Mouse (Mus musculus) hindbrain, embryonic 11.5 days (tissue): ENCODE measurements at regions not wholly inside any gene's neighbourhood (a gene's known extent, or its start where the extent isn't known, plus 50 kb on each side); places are given as distances from the start of the nearest gene placed in this dataset.

ENCODE experiments used
- ATAC-seq: fragments of 200-750 bp; cut with Nextera tagmentation; 2 replicates; pipeline ENCODE4 v1.8.0; 2017; ENCODE audit warnings: mild to moderate bottlenecking, moderate TSS enrichment, moderate library complexity; ENCODE audit not compliant: low FRiP score
- DNase-seq: peaks from one replicate; pipeline ENCODE4 v3.0.0-alpha.2; 2015; ENCODE audit warnings: low spot score
- H3K27ac ChIP-seq: fragments of 300-500 bp; sonication (generic); 2 replicates; pipeline ENCODE4 v1.5.1; 2014; ENCODE audit warnings: mild to moderate bottlenecking, low read depth, low read length
- H3K27me3 ChIP-seq: fragments of 300-500 bp; sonication (generic); 2 replicates; pipeline ENCODE4 v1.6.1; 2014; ENCODE audit warnings: mild to moderate bottlenecking, low read length, moderate library complexity, mixed read lengths; ENCODE audit not compliant: control insufficient read depth, insufficient read depth
- H3K36me3 ChIP-seq: fragments of 300-500 bp; sonication (generic); 2 replicates; pipeline ENCODE4 v1.6.1; 2014; ENCODE audit warnings: mild to moderate bottlenecking, low read length, moderate library complexity, mixed read lengths; ENCODE audit not compliant: control insufficient read depth, insufficient read depth
- H3K4me1 ChIP-seq: fragments of 300-500 bp; sonication (generic); replicated peaks from 2 replicates; pipeline ENCODE4 v1.6.1; 2014; ENCODE audit warnings: low read length, mixed read lengths; ENCODE audit not compliant: control insufficient read depth, insufficient read depth
- H3K4me2 ChIP-seq: fragments of 300-500 bp; sonication (generic); replicated peaks from 2 replicates; pipeline ENCODE4 v1.6.1; 2014; ENCODE audit warnings: mild to moderate bottlenecking, low read depth, low read length
- H3K4me3 ChIP-seq: fragments of 300-500 bp; sonication (generic); 2 replicates; pipeline ENCODE4 v1.5.1; 2014; ENCODE audit warnings: low read depth, low read length
- H3K9ac ChIP-seq: fragments of 300-500 bp; sonication (generic); 2 replicates; pipeline ENCODE4 v1.6.1; 2014; ENCODE audit warnings: low read depth, low read length
- H3K9me3 ChIP-seq: fragments of 300-500 bp; sonication (generic); 2 replicates; pipeline ENCODE4 v1.6.1; 2016; ENCODE audit warnings: low read length; ENCODE audit not compliant: control insufficient read depth
- WGBS: fragments of 180-500 bp; shearing (Covaris S2); extraction: QIAGEN DNeasy Blood & Tissue Kit; methylation state at CpG from one replicate; pipeline ENCODE4 v1.1.7; 2014; 5-methylcytosine and 5-hydroxymethylcytosine counted together

DNA sequence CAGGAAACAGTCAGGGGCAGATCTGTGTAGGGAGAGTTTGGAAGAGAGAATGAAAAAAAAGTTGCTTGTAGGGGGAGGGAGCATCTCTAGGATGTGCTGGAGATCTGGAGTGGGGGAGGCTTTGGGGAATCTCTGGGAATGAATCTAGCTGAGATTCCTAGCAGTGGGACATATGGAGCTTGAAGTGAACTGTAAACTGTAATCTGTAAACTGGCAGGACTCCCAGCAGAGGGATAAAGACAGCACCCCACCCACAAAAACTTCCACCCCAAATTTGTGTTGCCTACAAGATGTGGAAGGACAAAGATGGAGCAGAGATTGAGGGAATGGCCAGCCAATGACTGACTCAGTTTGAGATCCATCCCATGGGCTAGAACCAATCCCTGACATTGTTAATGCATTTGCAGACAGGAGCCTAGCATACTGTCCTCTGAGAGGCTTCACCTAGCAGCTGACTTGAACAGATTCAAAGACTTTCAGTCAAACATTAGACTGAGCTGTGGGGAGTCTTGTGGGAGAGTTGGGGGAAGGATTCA lies 87.7 kb upstream of the Adam6b start:
- ATAC-seq = no peak
- no peak for DNase-seq
- H3K4me3 ChIP-seq = no peak overlapping the region
- no peaks in the 10 kb centered on the region for H3K27me3 ChIP-seq
- H3K36me3 ChIP-seq = no peaks in the 10 kb centered on the region
- H3K9me3 ChIP-seq = no peaks in the 10 kb centered on the region
- no peak overlapping the region for H3K4me2 ChIP-seq
- no peak overlapping the region for H3K9ac ChIP-seq
- no peaks in the 10 kb centered on the region for H3K4me1 ChIP-seq
- H3K27ac ChIP-seq = no peak overlapping the region

DNA sequence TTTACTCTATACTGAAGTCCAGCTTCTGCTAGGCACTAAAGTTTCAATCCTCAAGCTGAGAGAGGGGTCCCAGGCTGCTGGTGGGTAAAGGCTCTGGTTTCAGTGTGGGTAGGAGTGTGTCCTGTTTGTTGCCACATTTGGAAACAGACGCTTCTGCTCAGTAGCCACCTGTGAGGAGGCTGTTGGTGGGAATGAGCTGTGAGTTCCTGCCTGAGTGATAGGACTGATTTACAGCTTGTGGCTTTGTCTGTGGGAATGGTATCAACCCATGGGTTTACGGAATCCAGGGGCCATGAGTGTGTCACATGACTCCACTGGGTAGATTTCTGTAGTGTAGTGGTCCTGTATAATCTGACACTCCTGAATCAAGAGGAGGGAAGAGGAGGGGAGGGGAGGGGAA lies 86.5 kb upstream of the Adam6b start:
- WGBS = 79% methylated on average over 2 of the region's 2 CpGs

DNA sequence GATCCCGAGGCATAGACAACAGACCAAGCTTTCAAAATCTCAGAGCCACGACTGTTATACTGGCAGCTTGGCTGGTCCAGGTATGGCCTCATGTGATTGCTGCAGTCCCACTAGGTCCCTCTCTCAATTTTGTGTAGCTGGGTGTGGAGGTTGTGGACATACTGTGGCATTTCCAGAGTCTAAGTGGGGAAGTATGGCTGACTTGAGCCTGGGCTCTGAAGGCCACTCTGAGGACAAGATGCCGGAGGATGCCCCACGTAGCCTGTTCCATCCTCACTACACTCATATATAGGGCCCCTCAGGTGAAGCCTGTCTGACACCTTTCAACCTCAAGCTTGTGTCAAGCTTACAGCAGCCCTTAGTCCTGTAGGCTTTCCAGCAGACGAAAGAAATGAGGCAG lies 78.2 kb upstream of the Adam6b start:
- Histone ChIP-seq H3K27me3 (no peaks in the 10 kb centered on the region), H3K36me3 (no peaks in the 10 kb centered on the region), H3K9ac (no peak overlapping the region), H3K4me1 (no peaks in the 10 kb centered on the region), H3K4me2 (no peak overlapping the region), H3K4me3 (no peak overlapping the region), H3K9me3 (no peaks in the 10 kb centered on the region), H3K27ac (no peak overlapping the region)
- ATAC-seq (no peak), DNase-seq (no peak)
- WGBS = 86% methylated on average over 5 of the region's 5 CpGs

More for the DNA sequence above, 86.5 kb upstream of the Adam6b start:
- ATAC-seq = no peak
- H3K36me3 ChIP-seq = no peaks in the 10 kb centered on the region
- no peak for DNase-seq
- H3K9me3 ChIP-seq = no peaks in the 10 kb centered on the region
- H3K27ac ChIP-seq = no peak overlapping the region
- H3K4me2 ChIP-seq = no peak overlapping the region
- no peaks in the 10 kb centered on the region for H3K27me3 ChIP-seq
- no peaks in the 10 kb centered on the region for H3K4me1 ChIP-seq
- no peak overlapping the region for H3K9ac ChIP-seq
- no peak overlapping the region for H3K4me3 ChIP-seq

DNA sequence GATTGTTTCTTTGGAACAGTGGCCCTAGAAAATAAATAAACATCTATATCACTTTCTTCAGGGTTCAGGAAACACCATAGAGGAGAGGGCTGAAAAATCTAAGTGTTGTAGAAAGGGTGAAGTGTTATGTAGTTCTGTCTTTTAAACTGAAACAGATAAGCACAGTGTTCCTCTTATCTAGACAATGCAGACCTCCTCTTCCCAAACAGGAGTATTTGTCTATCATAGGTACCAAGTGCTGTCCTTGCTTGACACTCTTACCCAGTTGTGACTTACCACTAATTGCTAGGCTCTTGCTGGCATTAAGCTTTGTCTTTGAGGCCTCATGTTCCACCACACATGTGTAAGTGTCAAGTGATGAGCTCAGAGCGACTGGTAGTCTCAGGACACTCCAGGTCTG lies 75.3 kb upstream of the Adam6b start:
- Histone ChIP-seq H3K9ac (no peak overlapping the region), H3K27me3 (no peaks in the 10 kb centered on the region), H3K4me2 (no peak overlapping the region), H3K9me3 (no peaks in the 10 kb centered on the region), H3K36me3 (no peaks in the 10 kb centered on the region), H3K4me1 (no peaks in the 10 kb centered on the region), H3K4me3 (no peak overlapping the region), H3K27ac (no peak overlapping the region)
- ATAC-seq (no peak), DNase-seq (no peak)
- 68% methylated on average over 1 of the region's 1 CpGs for WGBS

DNA sequence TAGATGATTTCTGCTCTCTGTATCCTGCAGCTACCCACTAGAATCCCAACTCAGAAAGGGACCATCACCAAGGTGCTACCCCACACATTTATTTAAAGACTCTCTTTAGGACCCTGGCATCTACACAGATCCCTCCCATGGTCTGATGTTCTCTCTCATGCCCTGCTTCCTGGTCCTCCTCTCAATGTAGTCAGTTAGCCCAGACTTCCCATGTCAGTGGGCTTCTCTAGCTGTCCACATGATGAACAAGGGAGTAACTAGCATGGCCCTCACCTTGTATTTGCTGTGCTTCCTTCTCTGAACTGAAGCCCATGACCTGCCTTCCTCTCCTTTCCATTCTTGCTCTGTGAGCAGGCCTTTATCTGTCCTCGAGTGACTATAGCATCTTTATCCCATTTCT lies 71.8 kb upstream of the Adam6b start:
- ATAC-seq = no peak
- H3K4me1 ChIP-seq = no peaks in the 10 kb centered on the region
- no peaks in the 10 kb centered on the region for H3K9me3 ChIP-seq
- no peak overlapping the region for H3K9ac ChIP-seq
- whole genome bisulfite sequencing = 62% methylated on average over 1 of the region's 1 CpGs
- H3K36me3 ChIP-seq = no peaks in the 10 kb centered on the region
- no peak for DNase-seq
- no peak overlapping the region for H3K27ac ChIP-seq
- no peak overlapping the region for H3K4me2 ChIP-seq
- H3K27me3 ChIP-seq = no peaks in the 10 kb centered on the region
- H3K4me3 ChIP-seq = no peak overlapping the region

DNA sequence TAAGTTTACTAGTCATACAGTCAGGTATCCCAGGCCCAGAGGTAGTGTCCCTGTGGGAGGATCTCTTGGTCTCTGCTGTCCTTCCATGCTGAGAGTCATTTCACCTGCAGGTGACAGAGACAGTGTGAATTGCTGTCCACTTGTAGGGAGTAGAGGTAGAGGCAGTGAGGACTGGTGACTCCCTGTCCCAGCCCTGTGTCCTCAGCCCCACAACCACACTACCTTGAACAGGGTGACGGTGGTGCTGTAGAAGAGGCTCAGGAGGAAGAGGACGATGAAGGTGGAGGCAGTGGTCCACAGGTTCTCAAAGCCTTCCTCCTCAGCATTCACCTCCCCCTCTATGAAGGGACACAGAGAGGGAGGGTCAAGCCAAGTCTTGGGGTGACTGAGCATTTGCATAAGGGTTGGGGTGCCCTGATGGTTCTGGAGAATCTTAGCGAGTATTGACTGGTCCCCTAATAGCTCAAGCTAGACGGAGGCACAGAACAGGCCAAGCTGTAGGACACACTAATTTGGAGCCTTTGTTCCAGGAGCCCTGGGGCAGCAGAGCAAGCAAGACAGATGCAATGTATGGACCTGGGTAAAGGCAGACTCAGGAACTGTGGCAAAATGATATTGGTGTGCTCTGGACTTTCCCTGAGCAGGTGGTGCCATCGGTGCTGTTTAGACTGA lies 70.4 kb upstream of the Adam6b start:
- ATAC-seq (no peak), DNase-seq (no peak)
- WGBS = 87% methylated on average over 5 of the region's 5 CpGs

DNA sequence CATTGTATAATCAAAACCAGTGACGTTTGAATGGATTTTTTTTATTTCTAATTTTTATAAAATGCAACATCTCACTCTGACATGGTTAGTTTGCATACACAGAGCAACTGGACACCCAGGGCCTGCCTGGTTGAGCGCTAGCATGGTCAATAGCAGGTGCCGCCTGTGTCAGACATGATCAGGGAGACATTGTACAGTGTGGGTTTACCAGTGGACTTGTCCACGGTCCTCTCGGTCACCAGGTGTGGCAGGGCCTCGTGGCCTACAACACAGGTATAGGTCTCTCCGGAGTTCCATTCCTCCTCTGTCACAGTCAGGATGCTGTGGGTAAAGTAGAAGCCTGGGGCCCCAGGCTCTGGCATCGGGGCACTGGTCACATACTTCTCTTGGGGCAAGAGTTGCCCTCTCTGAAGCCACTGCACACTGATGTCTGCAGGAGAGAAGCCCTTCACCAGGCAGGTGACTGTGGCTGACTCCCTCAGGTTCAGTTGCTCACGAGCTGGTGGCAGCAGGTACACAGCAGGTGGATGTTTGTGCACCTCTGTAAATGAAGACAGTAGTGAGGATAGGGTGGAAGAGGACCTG lies 68.5 kb upstream of the Adam6b start:
- 86% methylated on average over 9 of the region's 9 CpGs for WGBS
- Histone ChIP-seq H3K36me3 (no peaks in the 10 kb centered on the region), H3K4me2 (no peak overlapping the region), H3K9ac (no peak overlapping the region), H3K27me3 (no peaks in the 10 kb centered on the region), H3K9me3 (no peaks in the 10 kb centered on the region), H3K4me3 (no peak overlapping the region), H3K4me1 (no peaks in the 10 kb centered on the region), H3K27ac (no peak overlapping the region)
- DNase-seq = no peak
- ATAC-seq = no peak; the same call in 1 of the 2 replicates

More for the DNA sequence above, 70.4 kb upstream of the Adam6b start:
- H3K9me3 ChIP-seq = no peaks in the 10 kb centered on the region
- no peaks in the 10 kb centered on the region for H3K36me3 ChIP-seq
- no peak overlapping the region for H3K27ac ChIP-seq
- no peak overlapping the region for H3K4me3 ChIP-seq
- no peaks in the 10 kb centered on the region for H3K4me1 ChIP-seq
- H3K4me2 ChIP-seq = no peak overlapping the region
- H3K9ac ChIP-seq = no peak overlapping the region
- no peaks in the 10 kb centered on the region for H3K27me3 ChIP-seq

DNA sequence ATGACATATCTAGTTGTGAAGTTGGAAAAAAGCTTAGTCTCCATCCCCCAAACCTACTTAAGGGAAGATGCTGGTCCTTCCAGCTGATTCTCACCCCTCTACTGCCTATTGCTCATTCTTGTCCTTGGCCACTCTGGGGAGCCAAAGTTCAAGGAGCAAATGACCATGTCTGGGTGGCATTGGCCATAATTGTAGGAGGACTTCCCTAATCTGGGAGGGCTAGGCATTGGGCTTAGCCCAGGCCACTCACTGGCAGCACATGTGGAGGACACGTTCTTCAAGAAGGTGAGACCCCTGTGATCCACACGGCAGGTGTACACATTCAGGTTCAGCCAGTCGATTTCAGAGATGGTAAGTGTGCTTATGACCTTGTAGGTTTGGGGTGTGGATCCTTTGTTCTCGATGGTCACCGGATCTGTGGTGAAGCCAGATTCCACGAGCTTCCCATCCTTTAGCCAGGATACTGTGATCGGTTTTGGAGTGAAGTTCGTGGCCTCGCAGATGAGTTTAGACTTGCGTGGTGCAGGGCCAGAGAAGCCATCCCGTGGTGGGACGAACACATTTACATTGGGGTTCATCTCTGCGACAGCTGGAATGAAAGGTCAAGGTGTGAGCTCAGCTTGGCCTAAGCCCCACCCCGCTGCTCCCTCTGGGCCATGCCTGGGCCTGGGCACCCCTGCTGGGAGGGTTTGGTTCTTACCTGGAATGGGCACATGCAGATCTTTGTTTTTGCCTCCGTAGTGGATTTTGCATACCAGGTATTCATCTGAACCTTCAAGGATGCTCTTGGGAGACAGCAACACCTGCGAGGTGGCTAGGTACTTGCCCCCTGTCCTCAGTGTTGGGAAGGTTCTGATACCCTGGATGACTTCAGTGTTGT lies 67.4 kb upstream of the Adam6b start:
- H3K27me3 ChIP-seq = no peaks in the 10 kb centered on the region
- DNase-seq = no peak

More for the DNA sequence above, 67.4 kb upstream of the Adam6b start:
- H3K4me1 ChIP-seq = no peaks in the 10 kb centered on the region
- ATAC-seq = no peak
- no peaks in the 10 kb centered on the region for H3K9me3 ChIP-seq
- H3K4me2 ChIP-seq = no peak overlapping the region
- no peak overlapping the region for H3K4me3 ChIP-seq
- H3K9ac ChIP-seq = no peak overlapping the region
- WGBS = 90% methylated on average over 16 of the region's 16 CpGs
- no peaks in the 10 kb centered on the region for H3K36me3 ChIP-seq
- no peak overlapping the region for H3K27ac ChIP-seq
